Mouse (Mus musculus): ENCODE data around the gene 2410137M14Rik. TPM values are rescaled to one million over a fixed set of nuclear protein-coding genes. Genes with fewer than 3 reads are reported as not detected.

2410137M14Rik gene
- total and polyA plus RNA-seq, 3 experiments = not detected

DNA sequence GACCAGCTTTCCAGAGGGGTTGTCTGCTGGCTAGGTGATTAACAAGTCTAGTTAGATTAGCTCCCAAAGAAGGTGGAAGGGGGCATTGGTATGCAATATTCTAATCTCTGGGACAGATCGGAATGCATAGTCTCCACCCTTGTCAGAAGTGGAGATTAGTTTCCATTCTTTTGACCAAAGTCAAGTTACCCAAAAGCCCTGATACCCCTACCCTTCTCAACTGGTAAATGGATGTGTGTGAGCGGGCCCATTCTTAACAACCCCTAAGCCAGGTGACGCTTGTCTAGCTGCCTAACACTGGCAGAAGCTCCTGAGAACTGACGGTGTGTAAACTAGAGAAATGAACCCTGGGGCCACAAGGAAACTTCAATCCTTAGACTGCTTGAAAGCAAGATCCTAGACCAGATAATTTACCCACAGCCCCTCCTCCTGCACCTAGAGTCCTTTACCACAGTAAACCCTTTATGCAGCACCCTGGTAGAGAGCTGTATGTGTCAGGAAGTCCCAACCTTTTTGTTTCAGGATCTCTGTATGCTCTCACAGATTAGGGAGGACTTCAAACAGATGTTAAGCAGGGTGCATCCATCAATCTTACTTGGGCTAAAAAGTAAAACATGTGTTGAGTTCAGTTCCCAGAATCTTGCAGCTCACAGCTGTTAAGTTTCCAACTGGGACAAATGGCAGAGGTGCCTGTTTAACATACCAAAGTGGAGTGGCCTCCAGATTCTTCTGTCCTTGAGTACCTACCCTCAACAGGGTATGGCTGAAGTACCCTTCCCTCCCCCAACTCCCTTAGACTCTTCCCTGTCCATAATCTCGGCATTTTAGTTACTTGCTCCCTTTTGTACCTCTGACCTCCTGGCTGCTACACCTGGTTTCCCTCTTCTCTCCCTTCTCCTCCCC, 1.5 kb upstream of the 2410137M14Rik start:
- TF ChIP-seq POLR2A (IDR thresholded peaks at IDR 0.05; ENCODE audit: control insufficient read depth in 1 of 2, insufficient read depth in 1 of 2, low read depth in 1 of 2, low read length in 2 of 2, poor library complexity in 1 of 2) = no peak
- no peak for TF ChIP-seq KAT2A (conservative IDR thresholded peaks at IDR 0.05; ENCODE audit: low read depth, low read length)
- TF ChIP-seq POLR2AphosphoS5 (IDR thresholded peaks at IDR 0.05; ENCODE audit: borderline replicate concordance, low read depth, low read length) = no peak
- no peak for TF ChIP-seq BHLHE40 (IDR thresholded peaks at IDR 0.05; ENCODE audit: borderline replicate concordance, low read depth, low read length)
- Histone ChIP-seq H3K79me2 (ENCODE audit: control insufficient read depth, insufficient read depth, low read length, poor library complexity) (no peaks in the 10 kb centered on the region), H3K4me3 (ENCODE audit: control insufficient read depth in 1 of 2, insufficient read depth in 1 of 2, low read depth in 2 of 2, low read length in 2 of 2) (no peak overlapping the region), H3K27me3 (ENCODE audit: control insufficient read depth in 1 of 2, insufficient read depth in 2 of 2, low read length in 2 of 2) (peaks cover 6 to 7% of the 10 kb centered on the region in 2 experiments), H3K9me3 (replicated peaks; ENCODE audit: insufficient read depth, low read length) (no peaks in the 10 kb centered on the region), H3K4me1 (ENCODE audit: control insufficient read depth in 1 of 2, insufficient read depth in 2 of 2, low read length in 2 of 2) (no peaks in the 10 kb centered on the region), H3K9ac (ENCODE audit: control insufficient read depth, low read depth, low read length, poor library complexity, severe bottlenecking) (no peak overlapping the region), H3K27ac (ENCODE audit: control insufficient read depth, low read depth, low read length) (no peak overlapping the region), H3K36me3 (ENCODE audit: control insufficient read depth in 1 of 2, insufficient read depth in 2 of 2, low read length in 2 of 2) (no peaks in the 10 kb centered on the region)
- no peak for DNase-seq (ENCODE audit: low read depth, low spot score)

- H3K27ac ChIP-seq (ENCODE audit: control insufficient read depth, low read depth, low read length) = no peak overlapping the region
- no peaks in the 10 kb centered on the region for H3K4me1 ChIP-seq (ENCODE audit: control insufficient read depth in 1 of 2, insufficient read depth in 2 of 2, low read length in 2 of 2)
- H3K79me2 ChIP-seq (ENCODE audit: control insufficient read depth, insufficient read depth, low read length, poor library complexity) = no peaks in the 10 kb centered on the region
- no peak overlapping the region for H3K4me3 ChIP-seq (ENCODE audit: control insufficient read depth in 1 of 2, insufficient read depth in 1 of 2, low read depth in 2 of 2, low read length in 2 of 2)
- no peaks in the 10 kb centered on the region for H3K9me3 ChIP-seq (replicated peaks; ENCODE audit: insufficient read depth, low read length)
- H3K27me3 ChIP-seq (ENCODE audit: control insufficient read depth in 1 of 2, insufficient read depth in 2 of 2, low read length in 2 of 2) = peaks cover 7 to 9% of the 10 kb centered on the region in 2 experiments
- H3K36me3 ChIP-seq (ENCODE audit: control insufficient read depth in 1 of 2, insufficient read depth in 2 of 2, low read length in 2 of 2) = no peaks in the 10 kb centered on the region
- DNase-seq (ENCODE audit: low read depth, low spot score) = no peak
- H3K9ac ChIP-seq (ENCODE audit: control insufficient read depth, low read depth, low read length, poor library complexity, severe bottlenecking) = no peak overlapping the region
- TF ChIP-seq EP300 (IDR thresholded peaks at IDR 0.05; ENCODE audit: low read depth in 1 of 2, low read length in 2 of 2) (no peak), MYC (IDR thresholded peaks at IDR 0.05; ENCODE audit: low read depth, low read length) (no peak), POLR2AphosphoS2 (IDR thresholded peaks at IDR 0.05; ENCODE audit: low read length) (no peak)
Observed at GRCm38 (mm10) chr17:36981845-36982244, 808 bp upstream of the 2410137M14Rik start.

GRCm38 (mm10) chr17:36973271-36973787, 7.7 kb downstream of the 2410137M14Rik start:
- Histone ChIP-seq H3K9me3 (replicated peaks; ENCODE audit: insufficient read depth, low read length) (no peaks in the 10 kb centered on the region), H3K79me2 (ENCODE audit: control insufficient read depth, insufficient read depth, low read length, poor library complexity) (no peaks in the 10 kb centered on the region), H3K27me3 (ENCODE audit: control insufficient read depth in 1 of 2, insufficient read depth in 2 of 2, low read length in 2 of 2) (peaks cover 3 to 6% of the 10 kb centered on the region in 2 experiments; a peak in 3 of 4 replicates), H3K36me3 (ENCODE audit: control insufficient read depth in 1 of 2, insufficient read depth in 2 of 2, low read length in 2 of 2) (no peaks in the 10 kb centered on the region), H3K27ac (ENCODE audit: control insufficient read depth, low read depth, low read length) (no peak overlapping the region), H3K9ac (ENCODE audit: control insufficient read depth, low read depth, low read length, poor library complexity, severe bottlenecking) (no peak overlapping the region), H3K4me3 (ENCODE audit: control insufficient read depth in 1 of 2, insufficient read depth in 1 of 2, low read depth in 2 of 2, low read length in 2 of 2) (no peak overlapping the region), H3K4me1 (ENCODE audit: control insufficient read depth in 1 of 2, insufficient read depth in 2 of 2, low read length in 2 of 2) (no peaks in the 10 kb centered on the region)
- no peak for TF ChIP-seq POLR2AphosphoS5 (IDR thresholded peaks at IDR 0.05; ENCODE audit: borderline replicate concordance, low read depth, low read length)
- TF ChIP-seq JUND (IDR thresholded peaks at IDR 0.05; ENCODE audit: low read depth, low read length) = no peak
- TF ChIP-seq MAFK (IDR thresholded peaks at IDR 0.05; ENCODE audit: borderline replicate concordance, low read depth, low read length) = no peak
- TF ChIP-seq MAX (IDR thresholded peaks at IDR 0.05; ENCODE audit: low read length) = no peak
- TF ChIP-seq RCOR1 (IDR thresholded peaks at IDR 0.05; ENCODE audit: low read depth, low read length) = no peak
- TF ChIP-seq ELF1 (IDR thresholded peaks at IDR 0.05; ENCODE audit: low read depth, low read length) = no peak
- no peak for TF ChIP-seq NRF1 (IDR thresholded peaks at IDR 0.05; ENCODE audit: insufficient read depth, low read depth, low read length, poor library complexity, severe bottlenecking)
- no peak for TF ChIP-seq CHD2 (IDR thresholded peaks at IDR 0.05; ENCODE audit: low read length)
- TF ChIP-seq BHLHE40 (IDR thresholded peaks at IDR 0.05; ENCODE audit: borderline replicate concordance, low read depth, low read length) = no peak
- TF ChIP-seq ZC3H11A (IDR thresholded peaks at IDR 0.05; ENCODE audit: low read depth, low read length) = no peak
- TF ChIP-seq HCFC1 (IDR thresholded peaks at IDR 0.05; ENCODE audit: low read depth, low read length) = no peak
- TF ChIP-seq POLR2A (IDR thresholded peaks at IDR 0.05; ENCODE audit: control insufficient read depth in 1 of 2, insufficient read depth in 1 of 2, low read depth in 1 of 2, low read length in 2 of 2, poor library complexity in 1 of 2) = no peak
- no peak for TF ChIP-seq MYB (IDR thresholded peaks at IDR 0.05; ENCODE audit: low read depth, low read length)
- no peak for TF ChIP-seq MAZ (IDR thresholded peaks at IDR 0.05; ENCODE audit: low read depth, low read length)
- TF ChIP-seq POLR2AphosphoS2 (IDR thresholded peaks at IDR 0.05; ENCODE audit: low read length) = no peak
- TF ChIP-seq MXI1 (IDR thresholded peaks at IDR 0.05; ENCODE audit: low read depth, low read length) = no peak
- no peak for DNase-seq (ENCODE audit: low read depth, low spot score)

All from MEL (cell line).